Mouse (Mus musculus) C2C12 (cell line): ENCODE results near the gene Sds. TPM values are rescaled to one million over a fixed set of nuclear protein-coding genes. Genes with fewer than 3 reads are reported as not detected.

Source experiments
- H3K27me3 ChIP-seq: one replicate; pipeline ENCODE4 v1.6.1; 2011; ENCODE audit not compliant: control insufficient read depth, insufficient read depth, insufficient read length
- H3K36me3 ChIP-seq: one replicate; pipeline ENCODE4 v1.6.1; 2011; ENCODE audit not compliant: control insufficient read depth, insufficient read depth
- H3K4me3 ChIP-seq: one replicate; pipeline ENCODE4 v1.5.1; 2011; ENCODE audit warnings: mild to moderate bottlenecking, control low read depth; ENCODE audit not compliant: poor library complexity, insufficient read depth, severe bottlenecking
- H3K79me2 ChIP-seq: one replicate; pipeline ENCODE4 v1.6.1; 2011; ENCODE audit not compliant: control insufficient read depth, insufficient read depth
- H3K79me3 ChIP-seq: one replicate; pipeline ENCODE4 v1.6.1; 2011; ENCODE audit warnings: low read depth, control low read depth
- H3ac ChIP-seq: one replicate; pipeline ENCODE3; 2011; ENCODE audit warnings: low read depth; ENCODE audit not compliant: control insufficient read depth, insufficient read length
- CEBPB ChIP-seq: IDR thresholded peaks from one replicate; pipeline ENCODE4 v1.6.1; 2011; ENCODE audit warnings: low read depth, mild to moderate bottlenecking, control low read depth, moderate library complexity
- CTCF ChIP-seq: IDR thresholded peaks from one replicate; pipeline ENCODE4 v1.5.1; 2011; ENCODE audit not compliant: control insufficient read depth, insufficient read depth, insufficient read length
- FOSL1 ChIP-seq: IDR thresholded peaks from one replicate; pipeline ENCODE4 v1.8.0; 2011; ENCODE audit warnings: mild to moderate bottlenecking, low read length; ENCODE audit not compliant: poor library complexity, insufficient read depth, severe bottlenecking
- MAX ChIP-seq: IDR thresholded peaks from one replicate; pipeline ENCODE4 v1.6.1; 2011; ENCODE audit warnings: mild to moderate bottlenecking, control low read depth
- MYOD1 ChIP-seq: IDR thresholded peaks from one replicate; pipeline ENCODE4 v1.6.1; 2011; ENCODE audit warnings: low read depth; ENCODE audit not compliant: control insufficient read depth, insufficient read length
- MYOG ChIP-seq: IDR thresholded peaks from one replicate; pipeline ENCODE4 v1.6.1; 2011; ENCODE audit not compliant: control insufficient read depth, insufficient read length; ENCODE audit errors: extremely low read depth
- USF1 ChIP-seq: IDR thresholded peaks from one replicate; pipeline ENCODE4 v1.6.1; 2011; ENCODE audit warnings: low read depth, mild to moderate bottlenecking, control low read depth, moderate library complexity
- polyA plus RNA-seq: library from polyadenylated mRNA; unstranded; fragments of >200 nt; fragmentation: generic; extraction: Trizol; gene quantifications from one replicate; pipeline ENCODE4 v1.2.1, GENCODE M21; 2012; ENCODE audit warnings: missing spikeins

The Sds gene
- polyA plus RNA-seq, 1 experiment = 0.19 TPM

- Histone ChIP-seq H3K4me3 (no peak overlapping the region), H3ac (no peak overlapping the region), H3K79me3 (no peaks in the 10 kb centered on the region), H3K36me3 (peaks cover 30% of the 10 kb centered on the region), H3K27me3 (no peaks in the 10 kb centered on the region), H3K79me2 (no peaks in the 10 kb centered on the region)
- TF ChIP-seq MYOG (no peak), USF1 (no peak), FOSL1 (no peak), MAX (no peak), MYOD1 (no peak), CTCF (no peak), CEBPB (no peak)
These were observed 11.5 kb downstream of the Sds start for GRCm38 (mm10) chr5:120487844-120488243.

GRCm38 (mm10) chr5:120490679-120491192 is 14.4 kb downstream of the Sds start:
- TF ChIP-seq CTCF = no peak
- no peak for TF ChIP-seq MYOD1
- no peak for TF ChIP-seq USF1
- no peak for TF ChIP-seq FOSL1
- TF ChIP-seq MYOG = no peak
- TF ChIP-seq CEBPB = no peak
- TF ChIP-seq MAX = no peak
- Histone ChIP-seq H3K79me2 (no peaks in the 10 kb centered on the region), H3K4me3 (no peak overlapping the region), H3K79me3 (no peaks in the 10 kb centered on the region), H3K27me3 (no peaks in the 10 kb centered on the region), H3K36me3 (peaks cover 33% of the 10 kb centered on the region), H3ac (no peak overlapping the region)

- Histone ChIP-seq H3ac (no peak overlapping the region), H3K27me3 (no peaks in the 10 kb centered on the region), H3K36me3 (peaks cover 30% of the 10 kb centered on the region), H3K79me3 (no peaks in the 10 kb centered on the region), H3K79me2 (no peaks in the 10 kb centered on the region), H3K4me3 (no peak overlapping the region)
- no peak for TF ChIP-seq USF1
- TF ChIP-seq MYOD1 = no peak
- TF ChIP-seq FOSL1 = no peak
- no peak for TF ChIP-seq CEBPB
- TF ChIP-seq CTCF = no peak
- no peak for TF ChIP-seq MYOG
- TF ChIP-seq MAX = no peak
These were observed 16.1 kb downstream of the Sds start for GRCm38 (mm10) chr5:120492437-120492836.

- no peak overlapping the region for H3K4me3 ChIP-seq
- TF ChIP-seq FOSL1 (no peak), CTCF (no peak), MAX (no peak), CEBPB (no peak), MYOG (no peak), MYOD1 (no peak), USF1 (no peak)
- H3K79me3 ChIP-seq = no peaks in the 10 kb centered on the region
- H3K79me2 ChIP-seq = no peaks in the 10 kb centered on the region
- peaks cover 27% of the 10 kb centered on the region for H3K36me3 ChIP-seq
- H3ac ChIP-seq = no peak overlapping the region
- no peaks in the 10 kb centered on the region for H3K27me3 ChIP-seq
These were observed 17.1 kb downstream of the Sds start for GRCm38 (mm10) chr5:120493440-120493839.

- TF ChIP-seq MYOD1 = no peak
- Histone ChIP-seq H3K4me3 (no peak overlapping the region), H3ac (no peak overlapping the region), H3K79me2 (no peaks in the 10 kb centered on the region), H3K36me3 (peaks cover 22% of the 10 kb centered on the region), H3K79me3 (no peaks in the 10 kb centered on the region), H3K27me3 (no peaks in the 10 kb centered on the region)
These were observed 17.6 kb downstream of the Sds start for GRCm38 (mm10) chr5:120493873-120494395.

GRCm38 (mm10) chr5:120495064-120495702 is 18.9 kb downstream of the Sds start:
- Histone ChIP-seq H3K4me3 (no peak overlapping the region), H3K36me3 (peaks cover 21% of the 10 kb centered on the region), H3ac (no peak overlapping the region), H3K27me3 (no peaks in the 10 kb centered on the region), H3K79me3 (peaks cover 4% of the 10 kb centered on the region), H3K79me2 (no peaks in the 10 kb centered on the region)
- TF ChIP-seq FOSL1 (no peak), CEBPB (no peak), CTCF (no peak), MYOD1 (no peak), USF1 (no peak), MAX (no peak), MYOG (no peak)
